Mouse (Mus musculus): Measurements from ENCODE around the gene Itgb1. TPM values are rescaled to one million over a fixed set of nuclear protein-coding genes. Genes with fewer than 3 reads are reported as not detected.

Itgb1 gene
- polyA plus RNA-seq, 1 experiment from 2014 or later = 259 TPM

- Histone ChIP-seq H3K4me2 (replicated peaks) (peak overlapping the region; percentile 49), H3K4me1 (no peaks in the 10 kb centered on the region), H3K9me3 (replicated peaks) (no peaks in the 10 kb centered on the region), H3K27me3 (no peaks in the 10 kb centered on the region), H3K9ac (peak overlapping the region; percentile 98; the same call in 1 of the 2 replicates), H3K4me3 (replicated peaks) (peak overlapping the region; percentile 90), H3K36me3 (no peaks in the 10 kb centered on the region), H3K27ac (replicated peaks) (peak overlapping the region; percentile 99)
- ATAC-seq (ENCODE audit: insufficient number of reproducible peaks, low FRiP score, low TSS enrichment, low read depth) = peak; percentile 76; the same call in 1 of the 2 replicates
- 11% methylated on average over 25 of the region's 25 CpGs for WGBS
Measured at GRCm38 (mm10) chr8:128684609-128685506, 596 bp upstream of the Itgb1 start.

GRCm38 (mm10) chr8:128686429-128686990, 1.1 kb downstream of the Itgb1 start:
- 0% methylated on average over 2 of the region's 2 CpGs for WGBS
- Histone ChIP-seq H3K9me3 (replicated peaks) (no peaks in the 10 kb centered on the region), H3K27ac (replicated peaks) (peak overlapping the region; percentile 99), H3K4me3 (replicated peaks) (peak overlapping the region; percentile 90), H3K4me2 (replicated peaks) (peak overlapping the region; percentile 49), H3K4me1 (peaks cover 8% of the 10 kb centered on the region; the same call in 1 of the 2 replicates), H3K27me3 (no peaks in the 10 kb centered on the region), H3K9ac (peak overlapping the region; percentile 98), H3K36me3 (no peaks in the 10 kb centered on the region)
- no peak for ATAC-seq (ENCODE audit: insufficient number of reproducible peaks, low FRiP score, low TSS enrichment, low read depth)

- Histone ChIP-seq H3K4me1 (peaks cover 8% of the 10 kb centered on the region; the same call in 1 of the 2 replicates), H3K27ac (replicated peaks) (no peak overlapping the region), H3K36me3 (no peaks in the 10 kb centered on the region), H3K9ac (no peak overlapping the region), H3K9me3 (replicated peaks) (no peaks in the 10 kb centered on the region), H3K27me3 (no peaks in the 10 kb centered on the region), H3K4me3 (replicated peaks) (no peak overlapping the region), H3K4me2 (replicated peaks) (no peak overlapping the region)
- no peak for ATAC-seq (ENCODE audit: insufficient number of reproducible peaks, low FRiP score, low TSS enrichment, low read depth)
- 85% methylated on average over 3 of the region's 3 CpGs for WGBS
Measured at GRCm38 (mm10) chr8:128688679-128689078, 3.2 kb downstream of the Itgb1 start.

GRCm38 (mm10) chr8:128690056-128690455, 4.6 kb downstream of the Itgb1 start:
- Histone ChIP-seq H3K9ac (no peak overlapping the region), H3K27me3 (no peaks in the 10 kb centered on the region), H3K4me2 (replicated peaks) (no peak overlapping the region), H3K4me3 (replicated peaks) (no peak overlapping the region), H3K9me3 (replicated peaks) (no peaks in the 10 kb centered on the region), H3K36me3 (no peaks in the 10 kb centered on the region), H3K4me1 (peaks cover 8% of the 10 kb centered on the region; the same call in 1 of the 2 replicates), H3K27ac (replicated peaks) (no peak overlapping the region)
- WGBS = 68% methylated on average over 1 of the region's 1 CpGs
- no peak for ATAC-seq (ENCODE audit: insufficient number of reproducible peaks, low FRiP score, low TSS enrichment, low read depth)

- ATAC-seq (ENCODE audit: insufficient number of reproducible peaks, low FRiP score, low TSS enrichment, low read depth) = no peak
- no peaks in the 10 kb centered on the region for H3K4me1 ChIP-seq
- H3K9ac ChIP-seq = no peak overlapping the region
- no peak overlapping the region for H3K27ac ChIP-seq (replicated peaks)
- H3K9me3 ChIP-seq (replicated peaks) = no peaks in the 10 kb centered on the region
- WGBS = 95% methylated on average over 1 of the region's 1 CpGs
- H3K36me3 ChIP-seq = no peaks in the 10 kb centered on the region
- H3K4me3 ChIP-seq (replicated peaks) = no peak overlapping the region
- no peaks in the 10 kb centered on the region for H3K27me3 ChIP-seq
- H3K4me2 ChIP-seq (replicated peaks) = no peak overlapping the region
Measured at GRCm38 (mm10) chr8:128696701-128697397, 11.4 kb downstream of the Itgb1 start.

- ATAC-seq (ENCODE audit: insufficient number of reproducible peaks, low FRiP score, low TSS enrichment, low read depth) = no peak
- Histone ChIP-seq H3K4me1 (0 out of 2 replicates have a peak, but pooled peaks cover under 1% of the 10 kb centered on the region), H3K36me3 (no peaks in the 10 kb centered on the region), H3K27me3 (no peaks in the 10 kb centered on the region), H3K4me3 (replicated peaks) (no peak overlapping the region), H3K9ac (no peak overlapping the region), H3K27ac (replicated peaks) (no peak overlapping the region), H3K4me2 (replicated peaks) (no peak overlapping the region), H3K9me3 (replicated peaks) (no peaks in the 10 kb centered on the region)
- 61% methylated on average over 3 of the region's 3 CpGs for WGBS
Measured at GRCm38 (mm10) chr8:128697945-128698344, 12.5 kb downstream of the Itgb1 start.

GRCm38 (mm10) chr8:128704376-128704775, 18.9 kb downstream of the Itgb1 start:
- Histone ChIP-seq H3K4me2 (replicated peaks) (no peak overlapping the region), H3K36me3 (peaks cover 18% of the 10 kb centered on the region), H3K4me3 (replicated peaks) (no peak overlapping the region), H3K27me3 (no peaks in the 10 kb centered on the region), H3K27ac (replicated peaks) (no peak overlapping the region), H3K9me3 (replicated peaks) (no peaks in the 10 kb centered on the region), H3K9ac (no peak overlapping the region), H3K4me1 (0 out of 2 replicates have a peak, but pooled peaks cover 3% of the 10 kb centered on the region)
- 79% methylated on average over 1 of the region's 1 CpGs for WGBS
- no peak for ATAC-seq (ENCODE audit: insufficient number of reproducible peaks, low FRiP score, low TSS enrichment, low read depth)

GRCm38 (mm10) chr8:128704836-128705235, 19.4 kb downstream of the Itgb1 start:
- Histone ChIP-seq H3K27ac (replicated peaks) (no peak overlapping the region), H3K4me1 (0 out of 2 replicates have a peak, but pooled peaks cover 3% of the 10 kb centered on the region), H3K9ac (no peak overlapping the region), H3K4me3 (replicated peaks) (no peak overlapping the region), H3K27me3 (no peaks in the 10 kb centered on the region), H3K9me3 (replicated peaks) (no peaks in the 10 kb centered on the region), H3K4me2 (replicated peaks) (no peak overlapping the region), H3K36me3 (peaks cover 22% of the 10 kb centered on the region)
- no peak for ATAC-seq (ENCODE audit: insufficient number of reproducible peaks, low FRiP score, low TSS enrichment, low read depth)
- 78% methylated on average over 2 of the region's 2 CpGs for WGBS

- no peaks in the 10 kb centered on the region for H3K27me3 ChIP-seq
- WGBS = 42% methylated on average over 3 of the region's 3 CpGs
- H3K9ac ChIP-seq = no peak overlapping the region
- H3K4me2 ChIP-seq (replicated peaks) = no peak overlapping the region
- H3K27ac ChIP-seq (replicated peaks) = no peak overlapping the region
- no peak for ATAC-seq (ENCODE audit: insufficient number of reproducible peaks, low FRiP score, low TSS enrichment, low read depth)
- no peak overlapping the region for H3K4me3 ChIP-seq (replicated peaks)
- no peaks in the 10 kb centered on the region for H3K9me3 ChIP-seq (replicated peaks)
- no peaks in the 10 kb centered on the region for H3K4me1 ChIP-seq
- H3K36me3 ChIP-seq = peaks cover 56% of the 10 kb centered on the region
Measured at GRCm38 (mm10) chr8:128709261-128709660, 23.8 kb downstream of the Itgb1 start.

- Histone ChIP-seq H3K4me3 (replicated peaks) (no peak overlapping the region), H3K9me3 (replicated peaks) (no peaks in the 10 kb centered on the region), H3K27me3 (no peaks in the 10 kb centered on the region), H3K4me1 (no peaks in the 10 kb centered on the region), H3K4me2 (replicated peaks) (no peak overlapping the region), H3K9ac (no peak overlapping the region), H3K36me3 (peaks cover 69% of the 10 kb centered on the region), H3K27ac (replicated peaks) (no peak overlapping the region)
- ATAC-seq (ENCODE audit: insufficient number of reproducible peaks, low FRiP score, low TSS enrichment, low read depth) = no peak
Measured at GRCm38 (mm10) chr8:128716184-128716583, 30.7 kb downstream of the Itgb1 start.

GRCm38 (mm10) chr8:128724819-128725218, 39.4 kb downstream of the Itgb1 start:
- H3K9me3 ChIP-seq (replicated peaks) = no peaks in the 10 kb centered on the region
- no peak overlapping the region for H3K4me2 ChIP-seq (replicated peaks)
- peaks cover 54% of the 10 kb centered on the region for H3K36me3 ChIP-seq
- H3K9ac ChIP-seq = no peak overlapping the region
- no peak for ATAC-seq (ENCODE audit: insufficient number of reproducible peaks, low FRiP score, low TSS enrichment, low read depth)
- no peak overlapping the region for H3K27ac ChIP-seq (replicated peaks)
- no peaks in the 10 kb centered on the region for H3K27me3 ChIP-seq
- no peaks in the 10 kb centered on the region for H3K4me1 ChIP-seq
- no peak overlapping the region for H3K4me3 ChIP-seq (replicated peaks)
- 68% methylated on average over 1 of the region's 1 CpGs for WGBS

Measured in embryonic facial prominence, embryonic 15.5 days (tissue).